Comparison of ENCODE assay signal across 21 mouse cellular contexts in the genomic region with DNA sequence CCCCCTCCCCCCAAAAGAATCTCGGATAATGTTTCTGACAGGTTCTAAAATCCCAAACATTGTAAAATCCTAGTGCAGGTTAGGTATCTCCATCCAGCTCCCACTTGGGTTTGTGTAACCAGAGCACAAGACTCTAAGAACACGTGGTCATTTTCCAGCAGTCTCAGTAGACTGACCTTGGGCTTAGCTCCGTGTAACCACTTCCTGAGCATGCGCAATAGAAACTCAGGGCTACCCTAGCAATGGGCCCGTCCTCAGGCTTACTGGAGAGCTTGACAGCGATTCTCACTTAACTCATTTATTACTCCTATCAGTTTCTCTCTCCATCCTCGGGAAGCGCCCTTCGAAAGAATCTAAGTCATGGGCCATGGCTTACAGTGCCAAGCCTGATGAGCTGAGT. TPM values are rescaled to one million over a fixed set of nuclear protein-coding genes. Genes with fewer than 3 reads are reported as not detected.
A peak's percentile ranks its signal among the peaks of the same experiment; 100 is the strongest.
DNase-seq lines count a peak whose midpoint lies in the region; ATAC-seq and TF ChIP-seq lines count a peak whose summit lies in the region.
"Had no signal": no experiment of that assay in that cellular context is flagged by ENCODE, and none has a peak within 500 bp of the region (broad histone marks: within the 10 kb centered on the region; RNA-seq: fewer than 3 reads in every experiment).

No protein-coding gene starts in this region.

- peaks cover 0 to 25% of the 10 kb centered on the region in 2 experiments; a peak in 2 of 4 replicates for H3K4me1 ChIP-seq in CH12.LX (ENCODE audit: control insufficient read depth in 1 of 2, insufficient read depth in 2 of 2)
- H3K4me1 ChIP-seq in hindbrain, embryonic 13.5 days (replicated peaks) = no peaks in the 10 kb centered on the region
- H3K4me1 ChIP-seq: embryonic facial prominence, embryonic 12.5 days; forebrain, embryonic 13.5 days; forebrain, embryonic 15.5 days had no signal

- peaks cover 92 to 98% of the 10 kb centered on the region in 2 experiments for H3K36me3 ChIP-seq in CH12.LX (replicated peaks in 1 of 2; ENCODE audit: control insufficient read depth in 1 of 2, insufficient read depth in 1 of 2, low read length in 1 of 2)
- peaks cover 64% of the 10 kb centered on the region for H3K36me3 ChIP-seq in hindbrain, embryonic 13.5 days

- H3K9me3 ChIP-seq in CH12.LX (replicated peaks; ENCODE audit: low read length) = no peaks in the 10 kb centered on the region
- no peaks in the 10 kb centered on the region for H3K9me3 ChIP-seq in hindbrain, embryonic 13.5 days
- H3K9me3 ChIP-seq: embryonic facial prominence, embryonic 12.5 days; forebrain, embryonic 13.5 days; forebrain, embryonic 15.5 days had no signal

- no peak overlapping the region for H3K27ac ChIP-seq in CH12.LX (ENCODE audit: insufficient read depth, low read depth)
- no peak overlapping the region for H3K27ac ChIP-seq in hindbrain, embryonic 13.5 days
- H3K27ac ChIP-seq: embryonic facial prominence, embryonic 12.5 days; forebrain, embryonic 13.5 days; forebrain, embryonic 15.5 days had no signal

- no peak overlapping the region for H3K9ac ChIP-seq in CH12.LX (ENCODE audit: insufficient read depth, low read depth)
- H3K9ac ChIP-seq in hindbrain, embryonic 13.5 days = no peak overlapping the region
- H3K9ac ChIP-seq: embryonic facial prominence, embryonic 12.5 days; forebrain, embryonic 13.5 days; forebrain, embryonic 15.5 days; forebrain, postnatal 0 days had no signal

- no peak for TF ChIP-seq RAD21 in CH12.LX (IDR thresholded peaks at IDR 0.05; ENCODE audit: low read depth, low read length)

- no peak for TF ChIP-seq POLR2A in CH12.LX (IDR thresholded peaks at IDR 0.05; ENCODE audit: low read depth, low read length)

- 94% methylated on average over 9 of the region's 9 CpGs for WGBS in hindbrain, embryonic 13.5 days

- H3K79me2 ChIP-seq in CH12.LX (replicated peaks; ENCODE audit: control insufficient read depth, extremely low read depth, insufficient read depth, poor library complexity, severe bottlenecking) = peaks cover 2% of the 10 kb centered on the region; the same call in 1 of the 2 replicates

- H3K27me3 ChIP-seq in CH12.LX (replicated peaks) = no peaks in the 10 kb centered on the region
- no peaks in the 10 kb centered on the region for H3K27me3 ChIP-seq in hindbrain, embryonic 13.5 days
- H3K27me3 ChIP-seq: embryonic facial prominence, embryonic 12.5 days; forebrain, embryonic 13.5 days; forebrain, embryonic 15.5 days had no signal

- TF ChIP-seq EP300 in CH12.LX (IDR thresholded peaks at IDR 0.05; ENCODE audit: low read length) = no peak

- no peak overlapping the region for H3K4me3 ChIP-seq in CH12.LX (replicated peaks in 1 of 3; ENCODE audit: low read depth in 2 of 3, low read length in 2 of 3, poor library complexity in 1 of 3)
- no peak overlapping the region for H3K4me3 ChIP-seq in hindbrain, embryonic 13.5 days
- H3K4me3 ChIP-seq: embryonic facial prominence, embryonic 12.5 days; forebrain, embryonic 13.5 days; forebrain, embryonic 15.5 days had no signal

- no peak for TF ChIP-seq CTCF in CH12.LX (conservative IDR thresholded peaks at IDR 0.05 in 1 of 2, IDR thresholded peaks at IDR 0.05 in 1 of 2; ENCODE audit: low read depth in 2 of 2, low read length in 2 of 2)

- dilution Hi-C loops in CH12.LX (cut with MboI; ENCODE audit: extremely low pct_ligation_motif_present, extremely low pct_unique_long_range_greater_than_20kb, low sequenced_read_pairs) = no loop called here

- peak; percentile 55 for DNase-seq in adrenal gland, postnatal 14 days
- DNase-seq in adrenal gland, postnatal 25 days = no peak
- DNase-seq in 416B (ENCODE audit: low read depth) (peak; percentile 90), CH12.LX (ENCODE audit: extremely low read depth) (no peak), R1 (ENCODE audit: low read depth, low spot score) (peak; percentile 36)
- DNase-seq in right cerebral cortex, postnatal 4 days = no peak
- DNase-seq: B cell, adult 2 months; cerebellum, adult 11 months; cerebellum, adult 18-20 months; cerebellum, adult 8-10 months; cerebellum, adult 9-11 months; cerebellum, postnatal 14 days; cerebellum, postnatal 36 days; embryo, embryonic 11 days; forebrain, postnatal 0 days had no signal

- no peak overlapping the region for H3K4me2 ChIP-seq in CH12.LX (ENCODE audit: insufficient read depth, low read depth, poor library complexity, severe bottlenecking)
- no peak overlapping the region for H3K4me2 ChIP-seq in hindbrain, embryonic 13.5 days
- H3K4me2 ChIP-seq: embryonic facial prominence, embryonic 12.5 days; forebrain, embryonic 13.5 days; forebrain, embryonic 15.5 days had no signal

- no peak for ATAC-seq in hindbrain, embryonic 13.5 days (ENCODE audit: low FRiP score)
- ATAC-seq in granulocyte monocyte progenitor cell, adult 5-6 weeks (replicated peaks; ENCODE audit: poor library complexity, severe bottlenecking) = no peak
- ATAC-seq: CD4-positive, CD25-positive, alpha-beta regulatory T cell, adult 4 months; forebrain, embryonic 13.5 days; forebrain, embryonic 15.5 days; forebrain, postnatal 0 days had no signal

- in situ Hi-C loops in CH12.LX (cut with MboI; ENCODE audit: low pct_ligation_motif_present, low pct_unique_long_range_greater_than_20kb, low sequenced_read_pairs) = no loop called here

TF ChIP-seq in CH12.LX, 34 proteins besides CTCF, POLR2A, EP300 and RAD21:
- TF ChIP-seq MXI1 (IDR thresholded peaks at IDR 0.05; ENCODE audit: low read depth, low read length) (no peak), SIN3A (IDR thresholded peaks at IDR 0.05; ENCODE audit: low read length) (no peak), MAX (IDR thresholded peaks at IDR 0.05; ENCODE audit: low read length) (0 out of 2 replicates have a peak, but pooled peaks have one; percentile 25)

RNA-seq across cellular contexts. Expression of gene Bid, which starts 22.1 kb away (rescaled TPM):
- 4.7 and 7.5 TPM in 2 replicates for total RNA-seq in adrenal gland, postnatal 14 days (2021)
- 6.5 and 8.4 TPM in 2 replicates for total RNA-seq in adrenal gland, postnatal 25 days (2021)
- total RNA-seq in CH12.LX (2012; rRNA removed) = 102 and 118 TPM in 2 replicates
- 132 and 148 TPM in 2 replicates for total RNA-seq in CH12.LX (2014; rRNA removed)
- 129 and 144 TPM in 2 replicates for polyA plus RNA-seq in CH12.LX (2012; ENCODE audit: insufficient read length, low read depth)
- 30.5 and 31.6 TPM in 2 replicates for polyA plus RNA-seq in hindbrain, embryonic 13.5 days (2015; fragmentation: Nextera tagmentation; extraction: Ambion mirVana)
- 90.9 and 98.7 TPM in 2 replicates for total RNA-seq in granulocyte monocyte progenitor cell, adult 5-6 weeks (2014; fragmentation: Nextera tagmentation)
- total RNA-seq in granulocyte monocyte progenitor cell, adult 5-6 weeks (2017) = 64.6 and 66.4 TPM in 2 replicates

RNA-seq across cellular contexts. Expression of gene Bcl2l13, which starts 58.5 kb away (rescaled TPM):
- total RNA-seq in adrenal gland, postnatal 14 days (2021) = 77.2 and 88.2 TPM in 2 replicates
- 56.4 and 66.0 TPM in 2 replicates for total RNA-seq in adrenal gland, postnatal 25 days (2021)
- total RNA-seq in CH12.LX (2012; rRNA removed) (25.5 and 25.7 TPM in 2 replicates), CH12.LX (2014; rRNA removed) (35.9 and 46.6 TPM in 2 replicates)
- 24.6 and 29.5 TPM in 2 replicates for polyA plus RNA-seq in CH12.LX (2012; ENCODE audit: insufficient read length, low read depth)
- 28.8 and 29.4 TPM in 2 replicates for polyA plus RNA-seq in hindbrain, embryonic 13.5 days (2015; fragmentation: Nextera tagmentation; extraction: Ambion mirVana)
- total RNA-seq in granulocyte monocyte progenitor cell, adult 5-6 weeks (2014; fragmentation: Nextera tagmentation) = 27.9 and 36.8 TPM in 2 replicates
- total RNA-seq in granulocyte monocyte progenitor cell, adult 5-6 weeks (2017) = 18.7 and 27.6 TPM in 2 replicates

Comparison
In these comparisons a context has a peak if more than half of its experiments do, and no peak if none do; other contexts are left out.
1. DNase-seq: peak in adrenal gland, postnatal 14 days (single experiment), 416B (single experiment) and R1 (single experiment); none in adrenal gland, postnatal 25 days (single experiment), CH12.LX (single experiment) and right cerebral cortex, postnatal 4 days (single experiment).